Mouse (Mus musculus) kidney, embryonic 14.5 days (tissue): ENCODE results near the gene Olfr285. TPM values are rescaled to one million over a fixed set of nuclear protein-coding genes. Genes with fewer than 3 reads are reported as not detected.

Source experiments
- polyA plus RNA-seq: library from polyadenylated mRNA; unstranded; fragments of >200 nt; fragmentation: Nextera tagmentation; extraction: Ambion mirVana; gene quantifications from 2 replicates; pipeline ENCODE4 v1.2.1, GENCODE M21; 2014

Olfr285 gene
- polyA plus RNA-seq, 1 experiment from 2014 or later: not detected

Other genes with a start within 250 kb of the Olfr285 start
- gene Pfkm, start 224.8 kb downstream of the Olfr285 start, polyA plus RNA-seq: 23.4 and 34.2 TPM in 2 replicates
- gene Senp1, start 223.6 kb downstream of the Olfr285 start, polyA plus RNA-seq: 25.9 and 41.2 TPM in 2 replicates
- 40.6 and 52.6 TPM in 2 replicates for gene Asb8, start 151.7 kb downstream of the Olfr285 start, polyA plus RNA-seq
- 0.99 and 1.2 TPM in 2 replicates for gene Ccdc184, start 150.2 kb downstream of the Olfr285 start, polyA plus RNA-seq
- gene Olfr288, start 121.8 kb downstream of the Olfr285 start, polyA plus RNA-seq: not detected in 2 replicates
- not detected in 2 replicates for gene Gm44579, start 96.4 kb downstream of the Olfr285 start, polyA plus RNA-seq
- gene Olfr287, start 96.3 kb downstream of the Olfr285 start, polyA plus RNA-seq: not detected in 2 replicates
- gene Olfr286, start 82.9 kb downstream of the Olfr285 start, polyA plus RNA-seq: not detected in 2 replicates
- gene H1fnt, start 60.1 kb downstream of the Olfr285 start, polyA plus RNA-seq: not detected in 2 replicates
- 0.47 and 1.3 TPM in 2 replicates for gene Zfp641, start 21.2 kb downstream of the Olfr285 start, polyA plus RNA-seq
- gene Olfr284, start 23.6 kb upstream of the Olfr285 start, polyA plus RNA-seq: not detected in 2 replicates
- gene Olfr283, start 63.6 kb upstream of the Olfr285 start, polyA plus RNA-seq: not detected in 2 replicates
- not detected in 2 replicates for gene Olfr282, start 113.9 kb upstream of the Olfr285 start, polyA plus RNA-seq
- not detected in 2 replicates for gene Olfr281, start 135.2 kb upstream of the Olfr285 start, polyA plus RNA-seq
- gene OR5BS1P, start 152.5 kb upstream of the Olfr285 start, polyA plus RNA-seq: not detected in 2 replicates
- 0.28 and 0.44 TPM in 2 replicates for gene Lalba, start 165.4 kb upstream of the Olfr285 start, polyA plus RNA-seq
- gene Olfr279, start 175.0 kb upstream of the Olfr285 start, polyA plus RNA-seq: not detected in 2 replicates
- 107 and 123 TPM in 2 replicates for gene Kansl2, start 216.9 kb upstream of the Olfr285 start, polyA plus RNA-seq